Mouse (Mus musculus) CD4-positive, CD25-positive, alpha-beta regulatory T cell (primary cell): ENCODE measurements around the gene Gm5415. TPM values are rescaled to one million over a fixed set of nuclear protein-coding genes. Genes with fewer than 3 reads are reported as not detected.

Experiments
- polyA plus RNA-seq: library from polyadenylated mRNA; unstranded; fragments of 100-300 nt; shearing (Covaris generic); gene quantifications from one replicate; pipeline ENCODE4 v1.2.1, GENCODE M21; 2017

Gm5415 gene
- not detected for polyA plus RNA-seq

DNA sequence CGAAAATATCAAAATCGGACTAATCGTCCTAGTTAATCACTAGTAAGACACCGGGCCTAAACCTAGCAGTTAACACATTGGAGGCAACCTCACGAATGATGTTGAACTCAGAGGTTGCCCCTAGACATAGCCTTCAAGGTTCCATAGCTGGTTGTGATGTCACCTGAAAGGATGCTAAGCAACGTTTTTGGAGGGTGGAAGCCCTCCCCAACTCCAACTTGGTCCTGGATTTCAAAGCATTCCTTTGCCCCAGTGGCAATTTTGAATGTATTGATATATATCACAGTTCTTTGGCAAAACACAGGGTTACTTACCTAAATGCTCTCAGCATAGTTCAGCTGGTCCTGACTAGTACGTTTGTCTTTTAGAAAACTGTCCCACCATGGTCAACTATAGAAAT, at the start of gene Gm5415:
Gene Gm5415 (minus strand): TSS at position 101 of the 400 bp plus-strand sequence.

